Mouse (Mus musculus): ENCODE data around the gene Kcnd3.
A peak's percentile ranks its signal among the peaks of the same experiment; 100 is the strongest.

Gene Kcnd3

GRCm38 (mm10) chr3:105521178-105521631, 69.1 kb downstream of the Kcnd3 start:
- peak in 1 of 2 experiments; percentile 56 for DNase-seq (ENCODE audit: low spot score in 2 of 2)

- no peak for DNase-seq (ENCODE audit: low spot score in 2 of 2)
Observed at GRCm38 (mm10) chr3:105521639-105522038, 69.5 kb downstream of the Kcnd3 start.

- DNase-seq (ENCODE audit: low spot score in 2 of 2) = peak in 1 of 2 experiments; percentile 28
Observed at GRCm38 (mm10) chr3:105528860-105529259, 76.7 kb downstream of the Kcnd3 start.

GRCm38 (mm10) chr3:105529700-105530099, 77.6 kb downstream of the Kcnd3 start:
- DNase-seq (ENCODE audit: low spot score in 2 of 2) = peak in 1 of 2 experiments; percentile 52

- DNase-seq (ENCODE audit: low spot score in 2 of 2) = no peak
Observed at GRCm38 (mm10) chr3:105530363-105531130, 78.4 kb downstream of the Kcnd3 start.

- DNase-seq (ENCODE audit: low spot score in 2 of 2) = no peak
Observed at GRCm38 (mm10) chr3:105538406-105538805, 86.3 kb downstream of the Kcnd3 start.

GRCm38 (mm10) chr3:105538819-105539607, 86.9 kb downstream of the Kcnd3 start:
- peak in 1 of 2 experiments; percentile 15 for DNase-seq (ENCODE audit: low spot score in 2 of 2)

- DNase-seq (ENCODE audit: low spot score in 2 of 2) = peak in 1 of 2 experiments; percentile 25
Observed at GRCm38 (mm10) chr3:105542741-105543140, 90.6 kb downstream of the Kcnd3 start.

- DNase-seq (ENCODE audit: low spot score in 2 of 2) = peak; percentile 11 to 44
Observed at GRCm38 (mm10) chr3:105544106-105544505, 92.0 kb downstream of the Kcnd3 start.

GRCm38 (mm10) chr3:105546611-105547071, 94.5 kb downstream of the Kcnd3 start:
- peak; percentile 30 to 57 for DNase-seq (ENCODE audit: low spot score in 2 of 2)

- peak in 1 of 2 experiments; percentile 50 for DNase-seq (ENCODE audit: low spot score in 2 of 2)
Observed at GRCm38 (mm10) chr3:105548074-105548771, 96.1 kb downstream of the Kcnd3 start.

- no peak for DNase-seq (ENCODE audit: low spot score in 2 of 2)
Observed at GRCm38 (mm10) chr3:105559456-105559855, 107.3 kb downstream of the Kcnd3 start.

- DNase-seq (ENCODE audit: low spot score in 2 of 2) = no peak
Observed at GRCm38 (mm10) chr3:105566973-105567372, 114.8 kb downstream of the Kcnd3 start.

- DNase-seq (ENCODE audit: low spot score in 2 of 2) = no peak
Observed at GRCm38 (mm10) chr3:105567472-105567871, 115.3 kb downstream of the Kcnd3 start.

- no peak for DNase-seq (ENCODE audit: low spot score in 2 of 2)
Observed at GRCm38 (mm10) chr3:105568403-105568802, 116.3 kb downstream of the Kcnd3 start.

GRCm38 (mm10) chr3:105568851-105569250, 116.7 kb downstream of the Kcnd3 start:
- DNase-seq (ENCODE audit: low spot score in 2 of 2) = no peak

- no peak for DNase-seq (ENCODE audit: low spot score in 2 of 2)
Observed at GRCm38 (mm10) chr3:105569310-105569752, 117.2 kb downstream of the Kcnd3 start.

GRCm38 (mm10) chr3:105569950-105570349, 117.8 kb downstream of the Kcnd3 start:
- DNase-seq (ENCODE audit: low spot score in 2 of 2) = no peak

- DNase-seq (ENCODE audit: low spot score in 2 of 2) = no peak
Observed at GRCm38 (mm10) chr3:105570818-105571217, 118.7 kb downstream of the Kcnd3 start.

- DNase-seq (ENCODE audit: low spot score in 2 of 2) = no peak
Observed at GRCm38 (mm10) chr3:105571944-105572343, 119.8 kb downstream of the Kcnd3 start.

- no peak for DNase-seq (ENCODE audit: low spot score in 2 of 2)
Observed at GRCm38 (mm10) chr3:105573156-105573555, 121.0 kb downstream of the Kcnd3 start.

GRCm38 (mm10) chr3:105578320-105578719, 126.2 kb downstream of the Kcnd3 start:
- DNase-seq (ENCODE audit: low spot score in 2 of 2) = no peak

Measured in urinary bladder, postnatal 4 days (tissue).